Mouse (Mus musculus) cerebellum, adult 2 months (tissue): ENCODE measurements around the gene Insl6.

Experiments used
- CTCF ChIP-seq: fragments of 200-500 bp; IDR thresholded peaks from 2 replicates; pipeline ENCODE4 v1.5.1; 2011; ENCODE audit warnings: low read depth, mild to moderate bottlenecking, control low read depth, low read length, moderate library complexity, borderline replicate concordance; ENCODE audit not compliant: insufficient read depth
- POLR2A ChIP-seq: fragments of 200-500 bp; IDR thresholded peaks from 2 replicates; pipeline ENCODE4 v1.6.1; 2011; ENCODE audit warnings: low read length, control low read depth, borderline replicate concordance; ENCODE audit not compliant: insufficient read depth

DNA sequence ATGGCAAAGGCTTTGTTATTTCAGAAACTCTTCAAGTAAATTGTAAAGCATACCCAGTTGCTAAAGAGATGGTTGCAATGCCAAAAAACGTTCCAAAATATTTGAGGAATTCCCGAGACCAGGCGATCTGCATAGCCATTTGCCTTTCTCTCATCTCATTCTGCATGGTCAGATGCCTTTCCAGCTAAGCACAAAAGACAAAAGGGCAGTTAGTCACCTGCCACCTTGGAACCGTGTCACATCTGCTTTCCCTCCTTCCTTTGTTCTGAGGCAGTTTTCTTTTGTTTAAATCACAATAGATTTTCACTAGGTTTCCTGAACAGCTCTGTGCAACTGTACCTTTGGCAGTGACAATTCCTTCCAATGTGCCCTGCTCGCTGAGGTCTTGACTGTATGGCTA is 25.8 kb upstream of the Insl6 start:
- TF ChIP-seq CTCF (no peak), POLR2A (no peak)
